Mouse (Mus musculus) spleen, postnatal 36 days (tissue): Measurements from ENCODE around the gene Wdr38.

Source experiments
- DNase-seq, 2 experiments: peaks; one replicate each; pipeline ENCODE4 v3.0.0; 2022; ENCODE audit warnings: low spot score in 2 of 2, mixed read lengths in 1 of 2

Gene Wdr38

DNA sequence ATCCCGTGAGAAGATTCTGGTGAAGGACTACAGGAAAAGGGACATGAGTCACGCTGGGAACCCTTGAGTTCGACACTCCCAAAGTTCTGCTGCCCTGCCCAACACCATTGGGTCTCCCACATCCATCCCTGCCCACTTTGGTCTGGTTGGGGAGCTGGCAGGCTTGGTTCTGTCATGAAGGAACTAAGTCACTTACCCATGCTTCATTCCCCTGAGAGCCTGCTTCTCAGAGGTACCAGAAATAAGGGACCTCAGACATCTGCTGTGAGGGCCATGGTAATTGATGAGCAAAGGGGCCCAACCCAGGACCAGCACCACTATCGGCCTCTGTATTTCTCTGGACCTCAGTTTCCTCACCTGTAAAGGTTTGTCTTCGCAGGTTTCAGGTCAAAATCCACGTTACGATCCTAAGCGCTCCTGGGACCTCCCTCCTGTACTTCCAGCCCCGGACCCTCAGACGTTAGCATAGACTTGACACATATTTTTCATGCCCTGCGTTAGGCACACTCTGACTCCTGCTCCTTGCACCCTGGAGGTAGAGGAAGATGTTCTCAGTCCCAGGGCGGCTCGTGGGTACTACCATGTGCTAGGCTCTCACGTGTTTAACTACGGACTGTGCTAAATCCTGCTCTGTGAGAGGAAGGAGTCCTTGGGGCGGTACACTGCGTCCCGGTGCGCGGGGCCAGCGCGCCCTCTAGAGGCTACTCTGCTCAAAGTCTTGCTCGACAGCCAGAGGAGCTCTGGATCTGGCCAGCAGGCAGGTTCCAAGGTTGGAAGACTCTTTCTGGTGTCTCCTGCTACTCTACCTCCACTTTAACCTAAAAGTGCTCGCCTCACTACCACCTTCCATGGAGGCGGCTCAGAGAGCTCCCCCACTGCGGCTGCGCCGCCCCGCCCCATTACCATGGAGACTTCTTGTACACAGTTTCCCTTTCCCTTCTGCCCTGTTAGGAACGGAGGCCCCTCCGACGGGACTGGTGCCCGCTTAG is at the start of gene Wdr38:
Gene Wdr38 (plus strand): TSS at position 91 of the 989 bp plus-strand sequence.
- peak; percentile 85 to 89 for DNase-seq

DNA sequence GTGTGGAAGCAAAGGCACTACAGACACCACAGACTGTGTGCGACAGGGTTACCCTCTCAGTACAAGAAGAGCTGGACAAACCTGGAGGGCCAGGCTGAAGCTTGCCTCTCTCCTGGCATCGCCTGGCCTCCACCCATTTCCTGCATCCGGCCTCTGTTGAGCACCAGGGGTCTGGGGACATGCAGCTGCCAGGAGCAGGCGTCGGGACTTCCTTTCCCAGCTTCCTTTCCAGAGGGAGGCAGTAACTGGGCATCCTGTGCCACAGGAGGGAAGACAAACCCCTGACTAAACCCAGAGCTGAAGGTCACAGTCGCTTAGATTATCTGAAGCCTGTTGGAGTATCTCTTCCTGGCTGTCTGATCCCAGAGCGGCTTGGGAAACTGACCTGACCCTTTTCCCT is 49.7 kb upstream of the Wdr38 start:
- DNase-seq, result no peak

DNA sequence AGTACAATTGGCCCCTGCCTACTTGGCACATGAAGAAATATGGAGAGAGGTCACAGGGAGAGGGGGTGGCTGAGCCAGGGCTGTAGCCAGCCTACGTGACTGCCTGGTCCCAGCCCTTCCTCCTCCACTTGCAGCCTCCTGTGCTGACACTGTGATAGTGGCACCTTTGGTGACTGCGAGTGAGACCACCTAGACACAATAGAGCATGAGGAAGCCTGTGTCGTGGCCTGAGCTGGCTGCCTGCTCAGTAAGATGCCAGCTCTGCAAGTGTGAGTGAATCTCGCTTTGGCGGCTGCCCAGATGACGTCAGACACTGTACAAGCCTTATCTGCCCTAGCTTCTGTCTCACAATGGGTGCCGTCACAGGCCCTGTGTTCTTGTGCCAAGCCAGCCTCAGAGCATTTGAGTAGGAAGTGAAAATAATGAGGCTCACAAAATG is 47.0 kb upstream of the Wdr38 start:
- DNase-seq, result peak; percentile 46 to 60

DNA sequence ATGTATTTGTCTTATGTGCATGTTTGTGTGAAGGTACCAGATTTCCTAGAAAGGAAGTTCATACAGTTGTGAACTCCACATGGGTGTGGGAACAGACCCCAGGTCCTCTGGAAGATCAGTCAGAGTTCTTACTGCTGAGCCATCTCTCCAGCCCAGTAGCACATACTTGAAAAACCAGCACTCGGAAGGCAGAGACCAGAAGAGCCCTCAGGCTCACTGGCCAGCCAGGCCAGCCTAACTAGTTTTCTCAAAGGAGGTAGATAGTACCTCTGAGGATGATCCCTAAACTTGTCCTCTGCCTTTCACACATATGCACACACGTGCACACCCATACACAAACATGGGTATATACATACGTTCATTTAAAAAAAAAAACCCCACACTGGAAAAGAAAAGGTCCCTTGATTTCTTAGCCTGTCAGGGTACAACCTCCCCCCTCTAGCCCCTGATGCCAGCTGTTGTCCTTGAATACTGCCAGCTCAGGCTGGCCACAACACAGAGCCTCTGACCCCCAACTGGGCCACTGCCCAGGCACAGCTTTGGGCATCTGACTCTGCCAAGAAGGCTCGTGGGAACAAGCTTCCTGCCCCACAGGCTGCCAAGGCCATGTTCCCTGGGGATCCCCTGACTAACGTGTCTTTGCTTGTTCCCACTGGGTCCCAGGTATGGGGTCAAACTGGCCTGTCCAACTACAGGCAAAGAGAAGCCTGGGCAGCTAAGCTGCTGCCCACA is 44.0 kb upstream of the Wdr38 start:
- no peak for DNase-seq

DNA sequence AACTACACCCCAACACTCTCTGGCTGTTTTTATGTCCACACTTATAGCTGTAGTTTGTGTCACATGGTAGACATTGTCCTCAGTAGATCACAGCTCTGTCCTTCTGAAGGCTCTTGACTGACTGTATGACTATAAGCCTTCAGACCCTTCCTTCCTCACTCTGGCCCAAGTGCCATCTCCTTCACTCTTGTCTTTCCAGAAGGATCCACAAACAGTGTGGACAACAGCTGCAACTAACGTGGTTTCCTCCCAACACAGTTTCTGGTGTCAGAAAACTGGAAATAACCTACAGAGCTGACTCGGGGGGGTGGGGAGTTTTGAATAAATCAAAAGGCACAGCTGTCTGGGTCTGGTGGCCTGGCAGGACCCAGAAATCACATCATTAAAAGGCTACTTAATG is 41.2 kb upstream of the Wdr38 start:
- no peak for DNase-seq

DNA sequence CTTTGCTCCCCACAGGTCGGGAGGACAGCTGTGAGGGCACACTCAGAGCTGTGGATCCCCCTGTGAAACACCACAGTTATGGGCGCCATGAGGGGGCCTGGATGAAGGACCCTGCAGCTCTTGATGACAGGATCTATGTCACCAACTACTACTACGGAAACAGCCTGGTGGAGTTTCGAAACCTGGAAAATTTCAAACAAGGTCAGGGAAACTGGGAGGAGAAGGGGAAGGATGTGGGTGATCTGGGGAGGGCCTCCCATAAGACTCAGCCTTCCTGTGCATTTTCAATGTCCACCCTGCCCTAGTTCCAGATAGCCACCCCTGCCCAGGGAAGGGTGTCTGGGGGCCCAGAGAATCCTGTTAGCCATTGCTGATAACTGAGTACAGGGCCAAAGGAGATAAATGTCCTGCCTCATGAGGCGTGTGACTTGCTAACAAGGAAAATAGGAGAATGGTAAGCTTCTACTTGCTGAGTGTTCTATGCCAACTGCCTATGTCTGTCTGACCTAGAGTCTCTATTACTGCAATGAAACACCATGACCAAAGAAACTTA is 39.5 kb upstream of the Wdr38 start:
- DNase-seq, result no peak

DNA sequence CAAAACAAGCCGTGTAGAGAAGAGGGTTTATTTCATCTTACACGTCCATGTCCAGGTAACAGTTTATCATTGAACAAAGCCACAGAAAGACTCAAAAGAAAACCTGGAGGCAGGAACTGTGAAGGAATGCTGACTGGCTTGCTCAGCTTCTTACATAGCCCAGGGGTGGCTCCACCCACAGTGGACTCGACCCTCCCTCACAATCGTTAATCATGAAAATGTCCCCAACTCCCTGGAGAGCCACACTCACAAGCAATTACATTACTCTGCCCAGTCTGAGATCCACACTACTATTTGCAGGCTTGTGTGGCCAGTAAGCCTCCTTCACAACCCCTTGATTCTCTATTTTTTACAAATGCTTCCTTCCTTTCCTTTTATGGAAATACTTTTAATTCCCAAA is 33.1 kb upstream of the Wdr38 start:
- no peak for DNase-seq

DNA sequence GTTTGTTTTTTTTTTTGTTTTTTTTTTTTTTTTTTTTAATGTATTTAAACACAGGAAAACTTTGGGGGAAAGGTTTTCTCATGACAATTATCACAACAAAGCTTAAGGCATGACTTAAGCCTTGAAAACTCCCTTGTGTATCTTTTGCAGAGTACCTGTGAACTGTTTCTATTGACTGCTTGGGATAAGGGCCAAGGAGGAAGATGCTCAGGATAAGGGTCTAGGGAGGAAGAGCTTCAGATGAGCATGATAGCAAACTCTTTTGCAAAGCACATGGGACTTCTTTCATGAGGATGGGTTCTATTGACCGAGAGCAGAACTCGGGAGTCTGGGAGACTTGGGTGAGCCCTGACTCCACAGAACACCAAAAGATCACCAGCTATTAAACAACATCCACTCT is 27.6 kb upstream of the Wdr38 start:
- DNase-seq, result no peak

DNA sequence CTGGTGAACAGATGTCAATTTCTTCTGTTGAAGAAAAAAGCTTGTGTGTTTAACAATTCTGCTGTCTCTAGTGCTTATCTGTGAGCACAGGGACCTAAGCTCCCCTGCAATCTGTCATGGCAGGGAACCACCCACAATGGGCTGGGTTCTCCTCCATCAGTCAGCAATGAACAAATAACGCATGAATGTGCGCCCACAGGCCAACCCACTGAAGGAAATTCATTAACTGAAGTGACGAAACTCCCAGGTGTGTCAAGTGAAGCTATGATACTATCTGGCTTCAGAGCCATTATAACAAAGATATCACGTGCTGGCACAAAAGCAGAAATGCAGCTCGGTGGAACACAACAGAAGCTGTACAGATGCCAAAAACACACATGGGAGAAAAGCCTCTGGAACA is 27.2 kb upstream of the Wdr38 start:
- peak in 1 of 2 experiments; percentile 30 for DNase-seq

DNA sequence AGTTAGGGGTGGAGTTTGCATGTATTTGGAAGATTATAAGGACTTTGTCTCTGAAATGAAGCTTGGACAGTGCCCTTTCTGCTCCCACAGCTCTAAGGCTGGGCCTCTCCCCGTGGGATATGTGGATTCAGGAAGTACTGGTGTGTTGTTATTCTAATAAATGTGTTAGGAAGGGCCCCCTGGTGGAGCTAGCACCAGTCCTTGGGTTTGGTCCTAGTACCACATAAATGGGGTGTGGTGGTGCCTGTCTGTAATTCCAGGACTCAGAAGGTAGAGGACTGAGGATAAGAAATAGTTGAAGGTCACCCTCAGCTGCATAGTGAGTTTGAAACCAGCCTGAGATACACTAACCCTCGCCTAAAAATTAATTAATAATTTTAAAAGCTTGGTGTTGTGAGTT is 24.1 kb upstream of the Wdr38 start:
- no peak for DNase-seq

DNA sequence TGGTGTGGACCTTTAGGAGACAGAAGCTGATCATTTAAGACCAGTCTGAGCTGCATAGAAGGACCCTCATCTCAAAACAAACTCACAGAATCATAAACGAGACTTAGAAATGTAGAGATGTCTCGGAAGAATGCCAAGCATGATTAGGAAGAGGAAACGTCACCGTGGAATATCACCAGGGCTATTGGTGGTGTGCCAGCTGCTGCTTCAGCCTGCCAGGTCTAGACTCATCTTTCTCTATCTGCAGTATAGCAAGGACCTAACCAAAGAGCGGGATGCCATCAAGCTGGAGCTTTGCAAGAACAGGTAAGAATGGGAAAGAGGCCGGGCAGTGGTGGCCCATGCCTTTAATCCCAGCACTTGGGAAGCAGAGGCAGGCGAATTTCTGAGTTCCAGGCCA is 23.6 kb upstream of the Wdr38 start:
- no peak for DNase-seq

DNA sequence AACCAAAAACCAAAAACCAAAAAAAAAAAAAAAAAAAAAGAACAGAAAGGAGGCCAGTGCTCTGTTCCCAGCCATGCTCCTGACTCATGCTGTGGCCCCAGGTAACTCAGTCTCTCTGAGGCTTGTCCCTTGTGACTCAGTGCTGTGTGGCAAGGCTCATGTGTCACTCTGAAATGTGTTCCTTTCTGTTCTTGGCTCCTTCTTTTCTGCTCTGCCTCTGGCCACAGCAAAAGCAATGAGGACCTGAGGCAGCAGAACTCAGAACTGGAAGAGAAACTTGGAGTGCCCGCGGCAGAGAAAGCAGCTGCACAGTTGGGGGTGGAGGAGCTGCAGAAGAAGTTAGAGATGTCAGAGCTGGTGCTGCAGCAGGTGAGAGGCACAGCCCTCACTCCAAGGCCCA is 23.1 kb upstream of the Wdr38 start:
- no peak for DNase-seq

DNA sequence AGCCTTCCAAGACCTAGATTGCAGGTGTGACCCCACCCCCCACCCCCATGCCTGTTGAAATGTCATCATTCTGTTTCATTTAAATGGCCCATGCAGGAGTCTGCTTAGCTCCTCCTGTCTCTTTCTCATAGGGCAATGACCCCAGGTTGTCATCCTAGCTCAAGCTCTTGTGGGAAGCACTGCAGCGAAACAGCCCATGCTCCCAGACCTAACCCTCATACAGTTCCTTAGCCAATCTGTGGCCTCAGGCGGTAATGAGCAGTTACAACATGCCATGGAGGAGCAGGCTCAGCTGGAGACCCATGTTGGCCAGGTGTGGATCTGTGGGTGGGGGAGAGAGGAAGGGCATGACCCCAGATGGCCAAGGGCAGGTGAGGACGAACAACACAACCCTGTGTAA is 22.1 kb upstream of the Wdr38 start:
- no peak for DNase-seq

DNA sequence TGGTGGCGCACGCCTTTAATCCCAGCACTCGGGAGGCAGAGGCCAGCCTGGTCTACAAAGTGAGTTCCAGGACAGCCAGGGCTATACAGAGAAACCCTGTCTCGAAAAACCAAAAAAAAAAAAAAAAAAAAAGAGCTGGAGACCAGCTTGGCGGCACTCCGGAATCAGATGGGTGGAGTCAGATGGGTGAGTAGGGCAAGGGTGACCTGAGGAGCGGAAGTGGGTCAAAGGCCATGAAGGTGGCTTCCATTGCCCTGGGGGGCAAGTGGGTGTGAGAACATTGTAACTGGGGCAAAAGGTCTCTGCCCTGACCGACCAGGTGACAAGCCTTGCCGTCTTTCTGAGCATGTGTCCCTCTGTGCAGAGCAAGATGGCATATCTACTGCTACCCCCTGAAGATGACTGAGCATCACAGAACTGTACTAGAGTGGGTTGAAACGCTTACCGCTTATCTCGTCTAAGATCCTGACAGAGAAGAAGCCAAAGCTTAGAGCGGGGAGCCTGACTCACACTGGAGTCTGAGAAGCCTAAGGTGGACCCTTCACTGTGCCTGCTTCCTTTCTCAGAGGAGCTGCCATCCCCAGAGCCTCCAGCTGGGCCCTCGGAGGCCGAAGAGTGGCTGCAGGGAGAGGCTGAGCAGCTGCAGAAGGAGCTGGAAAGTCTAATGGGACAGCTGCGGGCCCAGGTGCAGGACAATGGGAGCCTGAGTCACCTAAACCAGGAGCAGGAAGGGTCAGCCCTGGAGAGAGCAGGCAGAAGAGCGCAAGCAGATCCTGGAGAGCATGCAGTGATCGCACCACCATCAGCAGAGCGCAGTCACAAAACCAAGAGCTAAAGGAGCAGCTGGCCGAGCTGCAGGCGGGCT is 21.1 kb upstream of the Wdr38 start:
- DNase-seq, result no peak

DNA sequence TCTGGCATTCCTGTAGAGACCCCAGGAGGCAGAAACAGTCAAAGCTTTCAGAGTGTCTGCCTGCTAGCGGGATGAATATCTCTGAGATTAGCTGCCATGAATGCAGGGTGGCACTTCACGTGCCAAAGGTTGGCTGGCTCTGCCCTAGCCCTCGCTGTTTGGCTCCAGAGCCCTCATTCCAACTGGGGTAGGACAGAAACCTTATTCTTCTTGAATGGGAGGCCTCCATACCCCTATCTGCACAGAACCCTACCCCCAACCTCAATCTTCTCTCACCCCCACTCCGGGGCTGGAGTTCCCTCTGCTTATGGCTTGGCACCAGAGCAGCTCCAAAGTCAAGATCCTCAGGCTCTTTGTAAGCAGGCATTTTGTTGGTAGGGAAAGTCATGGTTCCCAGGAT is 19.4 kb upstream of the Wdr38 start:
- DNase-seq, result no peak

DNA sequence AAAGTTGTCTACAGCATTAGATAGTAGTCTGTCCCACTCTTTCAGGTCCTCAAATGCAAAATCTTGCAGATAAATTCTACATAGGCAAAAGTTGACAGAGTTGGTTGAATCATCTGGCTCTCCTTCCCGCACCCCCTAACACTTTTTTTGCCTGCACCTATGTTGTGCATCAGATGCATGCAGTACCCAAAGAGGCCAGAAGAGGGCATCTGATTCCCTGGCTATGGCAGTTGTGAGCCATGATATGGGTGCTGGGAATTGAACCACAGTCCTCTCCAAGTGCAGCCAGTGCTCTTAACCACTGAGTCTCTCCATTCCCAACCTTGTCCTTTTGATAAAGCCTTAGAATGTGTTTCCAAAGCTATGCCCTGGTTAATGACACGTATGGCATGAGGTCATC is 13.8 kb upstream of the Wdr38 start:
- no peak for DNase-seq

DNA sequence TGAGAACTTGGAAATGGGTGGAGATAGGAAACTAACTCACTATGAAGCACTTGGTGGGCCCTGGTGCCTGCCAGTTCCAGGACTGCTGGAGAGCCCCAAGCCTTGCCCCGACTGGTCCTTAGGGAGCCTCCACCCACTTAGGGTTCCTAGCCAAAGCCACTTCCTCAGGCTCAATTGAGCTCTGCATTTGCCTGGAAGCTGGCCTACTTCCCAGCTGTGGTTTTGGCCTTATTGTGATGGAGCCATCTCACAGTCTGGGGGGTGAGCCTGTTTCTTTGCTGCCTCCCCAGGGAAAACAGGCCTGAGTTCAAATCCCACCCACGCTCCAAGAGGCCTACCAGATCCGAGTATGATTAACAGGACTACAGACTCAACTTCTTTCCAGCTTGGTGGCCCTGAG is 10.7 kb upstream of the Wdr38 start:
- no peak for DNase-seq

DNA sequence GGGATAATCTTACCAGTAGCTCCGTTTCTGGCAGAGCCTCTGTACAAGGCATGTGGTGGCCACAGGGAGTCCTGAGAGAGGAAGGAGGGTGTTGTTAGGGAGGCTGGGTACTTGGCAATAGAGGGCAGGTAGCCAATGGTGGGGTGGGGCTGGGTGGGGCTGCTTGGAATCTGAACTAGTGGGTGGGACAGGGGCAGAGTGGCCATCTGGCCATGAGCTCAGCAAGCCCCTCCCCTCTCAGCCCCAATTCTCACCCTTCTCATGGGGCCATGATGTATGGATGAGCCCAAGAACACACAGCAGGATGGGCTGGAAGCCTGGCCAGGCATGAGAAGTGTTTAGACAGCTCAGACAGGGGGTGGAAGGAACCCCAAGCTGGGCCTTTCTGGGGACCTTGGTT is 9.9 kb upstream of the Wdr38 start:
- DNase-seq, result no peak

DNA sequence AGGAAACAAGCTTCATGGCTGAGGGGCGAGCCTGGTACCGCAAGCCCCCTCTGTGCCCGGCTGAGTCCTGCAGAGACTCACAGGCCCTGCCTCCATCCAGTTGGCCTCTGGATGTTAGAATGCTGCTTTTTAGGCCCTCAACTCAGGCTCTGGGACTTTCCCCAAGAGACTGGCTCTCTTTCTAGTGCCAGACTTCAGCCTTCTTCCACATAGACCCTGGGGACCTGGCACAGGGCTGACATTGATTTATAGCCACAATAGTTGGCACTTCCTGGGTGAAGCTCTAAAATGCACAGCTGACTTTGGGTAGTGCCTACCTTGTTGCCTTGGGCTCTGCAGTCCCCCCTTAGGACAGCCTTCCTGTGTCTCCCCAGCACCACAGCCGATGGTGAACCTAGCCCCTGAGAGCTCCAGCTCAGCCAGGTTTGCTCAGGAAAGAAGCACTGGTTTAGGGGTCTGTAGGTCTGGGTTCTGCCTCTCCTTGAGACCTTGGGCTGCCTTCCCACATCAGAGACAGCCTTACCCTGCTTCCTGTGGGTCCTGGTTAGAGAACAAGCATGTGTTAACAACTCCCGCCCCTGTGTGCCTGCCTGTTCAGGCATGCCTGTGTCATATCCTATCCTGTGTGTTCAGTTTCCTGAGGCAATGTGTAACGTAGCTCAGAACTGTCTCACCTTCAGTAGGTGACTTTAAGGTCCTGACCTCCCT is 9.3 kb upstream of the Wdr38 start:
- no peak for DNase-seq

DNA sequence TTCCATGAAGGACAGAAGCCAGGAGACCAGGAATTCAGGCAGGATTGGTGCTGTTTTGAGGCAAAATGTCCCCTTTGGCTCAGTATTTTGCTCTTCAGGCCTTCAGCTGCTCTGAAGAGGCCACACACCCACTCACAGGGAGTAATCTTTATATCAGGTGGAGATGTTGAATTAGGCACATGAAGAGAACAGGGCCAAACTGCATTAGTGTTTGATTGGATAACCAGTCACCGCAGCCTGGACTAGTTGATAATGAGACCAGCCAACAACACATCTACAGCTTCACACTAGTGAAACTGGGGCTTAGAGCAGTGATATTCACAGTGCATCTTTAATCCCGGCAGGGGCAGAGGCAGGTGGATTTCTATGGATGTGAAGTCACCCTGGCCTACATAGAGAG is 8.3 kb upstream of the Wdr38 start:
- DNase-seq, result no peak

DNA sequence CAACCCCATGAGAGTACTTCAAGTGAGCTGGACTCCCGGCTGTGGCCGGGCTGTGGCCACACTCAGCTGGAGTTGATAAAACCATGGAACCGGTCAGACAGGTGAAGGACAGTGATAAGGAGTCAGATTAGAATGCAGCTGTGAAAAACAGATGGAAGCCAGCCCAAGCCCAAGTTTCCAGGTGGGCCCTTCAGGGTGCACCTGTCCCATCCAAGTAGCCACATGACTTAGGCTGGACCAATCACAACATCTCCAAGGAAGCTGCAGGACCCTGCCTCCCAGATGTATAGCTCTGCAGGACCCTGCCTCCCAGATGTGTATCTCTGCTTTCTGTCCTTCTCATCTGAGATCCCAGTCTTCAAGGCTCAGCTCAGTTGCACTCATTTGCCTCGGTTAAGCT is 5.3 kb upstream of the Wdr38 start:
- no peak for DNase-seq
